8 mouse cellular contexts compared by ENCODE assay signal in the genomic region with DNA sequence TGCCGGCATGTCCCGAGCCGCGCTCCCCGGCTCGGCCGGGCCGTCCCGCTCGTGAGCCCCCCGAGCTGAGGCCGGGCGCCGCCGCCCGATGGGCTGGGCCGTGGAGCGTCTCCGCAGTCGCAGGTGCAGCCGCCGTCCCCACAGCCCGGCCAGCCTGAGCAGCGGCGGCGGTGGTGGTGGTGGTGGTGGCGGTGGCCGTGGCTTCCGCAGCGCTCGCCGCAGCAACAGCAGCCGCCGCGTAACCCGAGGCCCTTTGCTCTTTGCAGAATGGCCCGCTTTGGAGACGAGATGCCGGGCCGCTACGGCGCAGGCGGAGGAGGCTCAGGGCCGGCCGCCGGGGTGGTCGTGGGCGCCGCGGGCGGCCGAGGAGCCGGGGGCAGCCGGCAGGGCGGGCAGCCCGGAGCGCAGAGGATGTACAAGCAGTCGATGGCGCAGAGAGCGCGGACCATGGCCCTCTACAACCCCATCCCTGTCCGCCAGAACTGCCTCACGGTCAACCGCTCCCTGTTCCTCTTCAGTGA. TPM values are rescaled to one million over a fixed set of nuclear protein-coding genes. Genes with fewer than 3 reads are reported as not detected.
DNase-seq lines count a peak whose midpoint lies in the region; ATAC-seq and TF ChIP-seq lines count a peak whose summit lies in the region.

No protein-coding gene starts in this region.

- peaks cover 35% of the 10 kb centered on the region; the same call in 1 of the 2 replicates for H3K27me3 ChIP-seq in forebrain, embryonic 12.5 days
- peaks cover 35% of the 10 kb centered on the region for H3K27me3 ChIP-seq in intestine, embryonic 16.5 days (replicated peaks; ENCODE audit: control insufficient read depth, insufficient read depth, low read length)

- peak overlapping the region; percentile 70 for H3K4me3 ChIP-seq in forebrain, embryonic 12.5 days (replicated peaks)
- H3K4me3 ChIP-seq in intestine, embryonic 16.5 days (ENCODE audit: low read length), result peak overlapping the region; percentile 64

- intact Hi-C loops in left cerebral cortex, postnatal 14 days (cut with DNase I), result loop anchor here (5.0 kb wide), 1 partner anchor 97 kb away; no protein-coding TSS in a partner anchor

- WGBS in forebrain, embryonic 12.5 days, result 0% methylated on average over 39 of the region's 64 CpGs
- under 1% methylated on average over 53 of the region's 64 CpGs for WGBS in intestine, embryonic 16.5 days

- H3K36me3 ChIP-seq in forebrain, embryonic 12.5 days (replicated peaks), result no peaks in the 10 kb centered on the region
- H3K36me3 ChIP-seq in intestine, embryonic 16.5 days (ENCODE audit: control insufficient read depth, insufficient read depth, low read length), result no peaks in the 10 kb centered on the region

- no peak for TF ChIP-seq CTCF in brain, embryonic 14.5 days (IDR thresholded peaks at IDR 0.05; ENCODE audit: borderline replicate concordance, extremely low read depth, insufficient read depth, insufficient read length)

- no peak for TF ChIP-seq POLR2A in brain, embryonic 14.5 days (IDR thresholded peaks at IDR 0.05; ENCODE audit: borderline replicate concordance, extremely low read depth, insufficient read depth, insufficient read length, poor library complexity, severe bottlenecking)

- H3K9ac ChIP-seq in forebrain, embryonic 12.5 days, result peak overlapping the region; percentile 80
- peak overlapping the region; percentile 60 for H3K9ac ChIP-seq in intestine, embryonic 16.5 days (ENCODE audit: low read depth, low read length)

- H3K4me1 ChIP-seq in forebrain, embryonic 12.5 days, result peaks cover 27% of the 10 kb centered on the region
- H3K4me1 ChIP-seq in intestine, embryonic 16.5 days (ENCODE audit: control insufficient read depth, insufficient read depth, low read length), result no peaks in the 10 kb centered on the region

- peak overlapping the region; percentile 72 for H3K4me2 ChIP-seq in forebrain, embryonic 12.5 days
- peak overlapping the region; percentile 98 for H3K4me2 ChIP-seq in intestine, embryonic 16.5 days (ENCODE audit: low read depth, low read length)

- DNase-seq in left cerebral cortex, adult 18-20 months (ENCODE audit: low spot score in 2 of 2), result peak; percentile 22 to 46
- DNase-seq in left cerebral cortex, postnatal 14 days (ENCODE audit: low spot score in 2 of 2), result no peak
- DNase-seq in brain, embryonic 14.5 days (ENCODE audit: low read depth), result peak; percentile 66
- DNase-seq in lung, postnatal 4 days, result peak; percentile 10 to 24
- DNase-seq in frontal cortex, postnatal 36 days (ENCODE audit: low spot score in 2 of 2), result no peak

- ATAC-seq in forebrain, embryonic 12.5 days (ENCODE audit: low FRiP score), result peak; percentile 76
- peak; percentile 38 for ATAC-seq in intestine, embryonic 16.5 days
- ATAC-seq in granulocyte monocyte progenitor cell, adult 5-6 weeks (replicated peaks; ENCODE audit: poor library complexity, severe bottlenecking), result no peak

- H3K9me3 ChIP-seq in forebrain, embryonic 12.5 days, result peaks cover 5% of the 10 kb centered on the region; the same call in 1 of the 2 replicates
- H3K9me3 ChIP-seq in intestine, embryonic 16.5 days (ENCODE audit: control insufficient read depth, low read length), result no peaks in the 10 kb centered on the region

- peak overlapping the region; percentile 85 for H3K27ac ChIP-seq in forebrain, embryonic 12.5 days
- no peak overlapping the region for H3K27ac ChIP-seq in intestine, embryonic 16.5 days (ENCODE audit: low read length)

RNA-seq across cellular contexts. Expression of gene Cacna1a, which starts 27.2 kb away (rescaled TPM):
- total RNA-seq in left cerebral cortex, adult 18-20 months (2021), result 100 to 1,000 TPM; 188 to 195 TPM
- total RNA-seq in left cerebral cortex, postnatal 14 days (2021), result 100 to 1,000 TPM; 288 to 326 TPM
- polyA plus RNA-seq in brain, embryonic 14.5 days (2012; rRNA removed), result 41.1 and 80.8 TPM in 2 replicates
- polyA plus RNA-seq in forebrain, embryonic 12.5 days (2016; fragmentation: Nextera tagmentation; extraction: Ambion mirVana), result 8.2 and 11.5 TPM in 2 replicates
- 2.0 and 2.5 TPM in 2 replicates for polyA plus RNA-seq in intestine, embryonic 16.5 days (2015; fragmentation: Nextera tagmentation; extraction: Ambion mirVana)
- 1.5 and 6.3 TPM in 2 replicates for total RNA-seq in granulocyte monocyte progenitor cell, adult 5-6 weeks (2014; fragmentation: Nextera tagmentation)
- 0.57 and 7.0 TPM in 2 replicates for total RNA-seq in granulocyte monocyte progenitor cell, adult 5-6 weeks (2017)

Comparison
In these comparisons a context has a peak if more than half of its experiments do, and no peak if none do; other contexts are left out.
1. DNase-seq: peak in left cerebral cortex, adult 18-20 months (2 of 2), brain, embryonic 14.5 days (single experiment) and lung, postnatal 4 days (2 of 2); none in left cerebral cortex, postnatal 14 days (0 of 2) and frontal cortex, postnatal 36 days (0 of 2).
2. RNA of gene Cacna1a, which starts 27.2 kb away (total RNA-seq): 288 to 326 TPM in left cerebral cortex, postnatal 14 days and 188 to 195 TPM in left cerebral cortex, adult 18-20 months; 0.57 to 7.0 TPM in granulocyte monocyte progenitor cell, adult 5-6 weeks; every median in the first group is over 10 times any median in the second.